Mouse (Mus musculus): ENCODE measurements around the gene Cnbp. TPM values are rescaled to one million over a fixed set of nuclear protein-coding genes. Genes with fewer than 3 reads are reported as not detected.
A peak's percentile ranks its signal among the peaks of the same experiment; 100 is the strongest.

Cnbp gene
- polyA plus RNA-seq, 1 experiment from 2014 or later: 452 TPM

GRCm38 (mm10) chr6:87882221-87882620 lies 31.3 kb upstream of the Cnbp start:
- Histone ChIP-seq H3K27me3 (ENCODE audit: insufficient read depth, low read length) (no peaks in the 10 kb centered on the region), H3K9ac (replicated peaks) (no peak overlapping the region), H3K4me2 (ENCODE audit: low read depth, low read length) (no peak overlapping the region), H3K4me1 (ENCODE audit: insufficient read depth) (peaks cover 15% of the 10 kb centered on the region), H3K36me3 (replicated peaks; ENCODE audit: insufficient read depth, low read length) (no peaks in the 10 kb centered on the region), H3K27ac (ENCODE audit: low read depth) (no peak overlapping the region), H3K4me3 (ENCODE audit: low read depth, low read length) (no peak overlapping the region), H3K9me3 (ENCODE audit: low read length) (no peaks in the 10 kb centered on the region)
- no peak for ATAC-seq
- 73% methylated on average over 3 of the region's 3 CpGs for WGBS (ENCODE audit: insufficient replicate concordance)
- TF ChIP-seq CTCF (IDR thresholded peaks at IDR 0.05; ENCODE audit: low read depth) (no peak), EP300 (IDR thresholded peaks at IDR 0.05; ENCODE audit: low read depth) (no peak)
- no peak for DNase-seq

- no peak overlapping the region for H3K4me2 ChIP-seq (ENCODE audit: low read depth, low read length)
- ATAC-seq (no peak), DNase-seq (no peak)
- TF ChIP-seq CTCF (IDR thresholded peaks at IDR 0.05; ENCODE audit: low read depth): no peak
- TF ChIP-seq EP300 (IDR thresholded peaks at IDR 0.05; ENCODE audit: low read depth): no peak
- WGBS (ENCODE audit: insufficient replicate concordance): 56% methylated on average over 3 of the region's 3 CpGs
- no peak overlapping the region for H3K4me3 ChIP-seq (ENCODE audit: low read depth, low read length)
- no peaks in the 10 kb centered on the region for H3K36me3 ChIP-seq (replicated peaks; ENCODE audit: insufficient read depth, low read length)
- H3K9me3 ChIP-seq (ENCODE audit: low read length): no peaks in the 10 kb centered on the region
- H3K4me1 ChIP-seq (ENCODE audit: insufficient read depth): peaks cover 26% of the 10 kb centered on the region
- no peak overlapping the region for H3K27ac ChIP-seq (ENCODE audit: low read depth)
- no peak overlapping the region for H3K9ac ChIP-seq (replicated peaks)
- H3K27me3 ChIP-seq (ENCODE audit: insufficient read depth, low read length): no peaks in the 10 kb centered on the region
Measured at GRCm38 (mm10) chr6:87879628-87880027, 28.7 kb upstream of the Cnbp start.

GRCm38 (mm10) chr6:87879010-87879409 lies 28.1 kb upstream of the Cnbp start:
- 22% methylated on average over 4 of the region's 4 CpGs for WGBS (ENCODE audit: insufficient replicate concordance)
- H3K27ac ChIP-seq (ENCODE audit: low read depth): no peak overlapping the region
- H3K4me3 ChIP-seq (ENCODE audit: low read depth, low read length): no peak overlapping the region
- H3K27me3 ChIP-seq (ENCODE audit: insufficient read depth, low read length): no peaks in the 10 kb centered on the region
- peak; percentile 41 for DNase-seq
- H3K9ac ChIP-seq (replicated peaks): no peak overlapping the region
- no peak overlapping the region for H3K4me2 ChIP-seq (ENCODE audit: low read depth, low read length)
- H3K36me3 ChIP-seq (replicated peaks; ENCODE audit: insufficient read depth, low read length): no peaks in the 10 kb centered on the region
- peak; percentile 66 for ATAC-seq
- TF ChIP-seq EP300 (IDR thresholded peaks at IDR 0.05; ENCODE audit: low read depth): 0 out of 2 replicates have a peak, but pooled peaks have one; percentile 21
- TF ChIP-seq CTCF (IDR thresholded peaks at IDR 0.05; ENCODE audit: low read depth): no peak
- H3K4me1 ChIP-seq (ENCODE audit: insufficient read depth): peaks cover 26% of the 10 kb centered on the region
- H3K9me3 ChIP-seq (ENCODE audit: low read length): no peaks in the 10 kb centered on the region

GRCm38 (mm10) chr6:87876068-87876643 lies 25.2 kb upstream of the Cnbp start:
- DNase-seq: peak; percentile 41
- 46% methylated on average over 13 of the region's 13 CpGs for WGBS (ENCODE audit: insufficient replicate concordance)
- no peak for TF ChIP-seq CTCF (IDR thresholded peaks at IDR 0.05; ENCODE audit: low read depth)
- no peak for TF ChIP-seq EP300 (IDR thresholded peaks at IDR 0.05; ENCODE audit: low read depth)
- H3K9ac ChIP-seq (replicated peaks): no peak overlapping the region
- H3K4me1 ChIP-seq (ENCODE audit: insufficient read depth): peaks cover 31% of the 10 kb centered on the region
- H3K9me3 ChIP-seq (ENCODE audit: low read length): no peaks in the 10 kb centered on the region
- no peaks in the 10 kb centered on the region for H3K27me3 ChIP-seq (ENCODE audit: insufficient read depth, low read length)
- 0 out of 2 replicates have a peak overlapping the region, but pooled peaks have one; percentile 24 for H3K4me2 ChIP-seq (ENCODE audit: low read depth, low read length)
- H3K27ac ChIP-seq (ENCODE audit: low read depth): peak overlapping the region; percentile 52; the same call in 1 of the 2 replicates
- ATAC-seq: peak; percentile 13
- no peak overlapping the region for H3K4me3 ChIP-seq (ENCODE audit: low read depth, low read length)
- H3K36me3 ChIP-seq (replicated peaks; ENCODE audit: insufficient read depth, low read length): no peaks in the 10 kb centered on the region

- H3K4me3 ChIP-seq (ENCODE audit: low read depth, low read length): no peak overlapping the region
- no peak overlapping the region for H3K9ac ChIP-seq (replicated peaks)
- no peaks in the 10 kb centered on the region for H3K36me3 ChIP-seq (replicated peaks; ENCODE audit: insufficient read depth, low read length)
- no peak for ATAC-seq
- H3K4me1 ChIP-seq (ENCODE audit: insufficient read depth): peaks cover 31% of the 10 kb centered on the region
- H3K4me2 ChIP-seq (ENCODE audit: low read depth, low read length): no peak overlapping the region
- DNase-seq: no peak
- no peaks in the 10 kb centered on the region for H3K27me3 ChIP-seq (ENCODE audit: insufficient read depth, low read length)
- peak overlapping the region; percentile 52; the same call in 1 of the 2 replicates for H3K27ac ChIP-seq (ENCODE audit: low read depth)
- WGBS (ENCODE audit: insufficient replicate concordance): 58% methylated on average over 7 of the region's 7 CpGs
- TF ChIP-seq EP300 (IDR thresholded peaks at IDR 0.05; ENCODE audit: low read depth): no peak
- no peak for TF ChIP-seq CTCF (IDR thresholded peaks at IDR 0.05; ENCODE audit: low read depth)
- H3K9me3 ChIP-seq (ENCODE audit: low read length): no peaks in the 10 kb centered on the region
Measured at GRCm38 (mm10) chr6:87875562-87875961, 24.7 kb upstream of the Cnbp start.

GRCm38 (mm10) chr6:87875083-87875482 lies 24.2 kb upstream of the Cnbp start:
- no peaks in the 10 kb centered on the region for H3K27me3 ChIP-seq (ENCODE audit: insufficient read depth, low read length)
- 68% methylated on average over 1 of the region's 1 CpGs for WGBS (ENCODE audit: insufficient replicate concordance)
- H3K4me2 ChIP-seq (ENCODE audit: low read depth, low read length): no peak overlapping the region
- H3K27ac ChIP-seq (ENCODE audit: low read depth): no peak overlapping the region
- no peak overlapping the region for H3K9ac ChIP-seq (replicated peaks)
- no peak for DNase-seq
- ATAC-seq: no peak
- peaks cover 31% of the 10 kb centered on the region for H3K4me1 ChIP-seq (ENCODE audit: insufficient read depth)
- H3K36me3 ChIP-seq (replicated peaks; ENCODE audit: insufficient read depth, low read length): no peaks in the 10 kb centered on the region
- no peak for TF ChIP-seq CTCF (IDR thresholded peaks at IDR 0.05; ENCODE audit: low read depth)
- no peak for TF ChIP-seq EP300 (IDR thresholded peaks at IDR 0.05; ENCODE audit: low read depth)
- H3K4me3 ChIP-seq (ENCODE audit: low read depth, low read length): no peak overlapping the region
- no peaks in the 10 kb centered on the region for H3K9me3 ChIP-seq (ENCODE audit: low read length)
